Mouse (Mus musculus): ENCODE measurements at regions not wholly inside any gene's neighbourhood (a gene's known extent, or its start where the extent isn't known, plus 50 kb on each side); places are given as distances from the start of the nearest gene placed in this dataset.

- DNase-seq (ENCODE audit: low read depth, low spot score), result no peak
Observed at GRCm38 (mm10) chr3:149279338-149279737, 289.0 kb upstream of the Adgrl2 start.

- DNase-seq (ENCODE audit: low read depth, low spot score), result no peak
Observed at GRCm38 (mm10) chr3:149277812-149278211, 287.5 kb upstream of the Adgrl2 start.

- no peak for DNase-seq (ENCODE audit: low read depth, low spot score)
Observed at GRCm38 (mm10) chr3:149275478-149276132, 285.2 kb upstream of the Adgrl2 start.

GRCm38 (mm10) chr3:149274987-149275386 is 284.6 kb upstream of the Adgrl2 start:
- no peak for DNase-seq (ENCODE audit: low read depth, low spot score)

- DNase-seq (ENCODE audit: low read depth, low spot score), result no peak
Observed at GRCm38 (mm10) chr3:149273993-149274692, 283.8 kb upstream of the Adgrl2 start.

- no peak for DNase-seq (ENCODE audit: low read depth, low spot score)
Observed at GRCm38 (mm10) chr3:149270459-149270858, 280.1 kb upstream of the Adgrl2 start.

- no peak for DNase-seq (ENCODE audit: low read depth, low spot score)
Observed at GRCm38 (mm10) chr3:149262332-149262970, 272.1 kb upstream of the Adgrl2 start.

GRCm38 (mm10) chr3:149261764-149262163 is 271.4 kb upstream of the Adgrl2 start:
- no peak for DNase-seq (ENCODE audit: low read depth, low spot score)

GRCm38 (mm10) chr3:149258826-149259225 is 268.5 kb upstream of the Adgrl2 start:
- no peak for DNase-seq (ENCODE audit: low read depth, low spot score)

GRCm38 (mm10) chr3:149256891-149257290 is 266.5 kb upstream of the Adgrl2 start:
- DNase-seq (ENCODE audit: low read depth, low spot score), result no peak

GRCm38 (mm10) chr3:149253080-149253479 is 262.7 kb upstream of the Adgrl2 start:
- DNase-seq (ENCODE audit: low read depth, low spot score), result no peak

- no peak for DNase-seq (ENCODE audit: low read depth, low spot score)
Observed at GRCm38 (mm10) chr3:149252144-149252543, 261.8 kb upstream of the Adgrl2 start.

GRCm38 (mm10) chr3:149247626-149247987 is 257.3 kb upstream of the Adgrl2 start:
- DNase-seq (ENCODE audit: low read depth, low spot score), result no peak

- DNase-seq (ENCODE audit: low read depth, low spot score), result no peak
Observed at GRCm38 (mm10) chr3:149246935-149247625, 256.7 kb upstream of the Adgrl2 start.

- DNase-seq (ENCODE audit: low read depth, low spot score), result no peak
Observed at GRCm38 (mm10) chr3:149239664-149240063, 249.3 kb upstream of the Adgrl2 start.

GRCm38 (mm10) chr3:149238076-149238475 is 247.7 kb upstream of the Adgrl2 start:
- no peak for DNase-seq (ENCODE audit: low read depth, low spot score)

- DNase-seq (ENCODE audit: low read depth, low spot score), result no peak
Observed at GRCm38 (mm10) chr3:149235183-149235582, 244.8 kb upstream of the Adgrl2 start.

GRCm38 (mm10) chr3:149233691-149234131 is 243.4 kb upstream of the Adgrl2 start:
- no peak for DNase-seq (ENCODE audit: low read depth, low spot score)

GRCm38 (mm10) chr3:149233191-149233641 is 242.9 kb upstream of the Adgrl2 start:
- no peak for DNase-seq (ENCODE audit: low read depth, low spot score)

GRCm38 (mm10) chr3:149231346-149231745 is 241.0 kb upstream of the Adgrl2 start:
- DNase-seq (ENCODE audit: low read depth, low spot score), result no peak

GRCm38 (mm10) chr3:149227556-149227955 is 237.2 kb upstream of the Adgrl2 start:
- no peak for DNase-seq (ENCODE audit: low read depth, low spot score)

GRCm38 (mm10) chr3:149226723-149227122 is 236.4 kb upstream of the Adgrl2 start:
- DNase-seq (ENCODE audit: low read depth, low spot score), result no peak

Measured in retina, adult 2 months (tissue).